Mouse (Mus musculus): Measurements from ENCODE around the gene Nfib. TPM values are rescaled to one million over a fixed set of nuclear protein-coding genes. Genes with fewer than 3 reads are reported as not detected.

The Nfib gene
- polyA plus RNA-seq, 1 experiment from 2014 or later = 75.7 TPM

GRCm38 (mm10) chr4:82535606-82536434 lies 169.7 kb downstream of the Nfib start:
- Histone ChIP-seq H3K4me3 (ENCODE audit: low read length) (peak overlapping the region; percentile 39; the same call in 1 of the 2 replicates), H3K4me2 (ENCODE audit: low read length) (peak overlapping the region; percentile 57), H3K4me1 (ENCODE audit: control insufficient read depth, insufficient read depth, low read depth, low read length) (peaks cover 26% of the 10 kb centered on the region), H3K27me3 (replicated peaks; ENCODE audit: control insufficient read depth, insufficient read depth, low read length) (peaks cover 3% of the 10 kb centered on the region; the same call in 1 of the 2 replicates), H3K27ac (ENCODE audit: low read depth, low read length) (peak overlapping the region; percentile 64; the same call in 1 of the 2 replicates), H3K9ac (ENCODE audit: low read depth, low read length) (peak overlapping the region; percentile 61), H3K36me3 (ENCODE audit: control insufficient read depth, insufficient read depth, low read length) (no peaks in the 10 kb centered on the region), H3K9me3 (ENCODE audit: control insufficient read depth, low read length) (no peaks in the 10 kb centered on the region)
- no peak for ATAC-seq
- WGBS = 48% methylated on average over 6 of the region's 6 CpGs

- ATAC-seq = peak; percentile 83
- no peak overlapping the region for H3K4me3 ChIP-seq (ENCODE audit: low read length)
- no peaks in the 10 kb centered on the region for H3K36me3 ChIP-seq (ENCODE audit: control insufficient read depth, insufficient read depth, low read length)
- no peaks in the 10 kb centered on the region for H3K9me3 ChIP-seq (ENCODE audit: control insufficient read depth, low read length)
- H3K9ac ChIP-seq (ENCODE audit: low read depth, low read length) = no peak overlapping the region
- no peaks in the 10 kb centered on the region; the same call in 1 of the 2 replicates for H3K27me3 ChIP-seq (replicated peaks; ENCODE audit: control insufficient read depth, insufficient read depth, low read length)
- WGBS = 10% methylated on average over 3 of the region's 3 CpGs
- peaks cover 30% of the 10 kb centered on the region for H3K4me1 ChIP-seq (ENCODE audit: control insufficient read depth, insufficient read depth, low read depth, low read length)
- peak overlapping the region; percentile 91 for H3K27ac ChIP-seq (ENCODE audit: low read depth, low read length)
- peak overlapping the region; percentile 40 for H3K4me2 ChIP-seq (ENCODE audit: low read length)
Measured at GRCm38 (mm10) chr4:82533231-82533630, 172.3 kb downstream of the Nfib start.

GRCm38 (mm10) chr4:82532443-82533191 lies 172.9 kb downstream of the Nfib start:
- H3K4me1 ChIP-seq (ENCODE audit: control insufficient read depth, insufficient read depth, low read depth, low read length) = peaks cover 30% of the 10 kb centered on the region
- peak overlapping the region; percentile 40 for H3K4me2 ChIP-seq (ENCODE audit: low read length)
- no peaks in the 10 kb centered on the region for H3K9me3 ChIP-seq (ENCODE audit: control insufficient read depth, low read length)
- WGBS = 8% methylated on average over 11 of the region's 11 CpGs
- H3K27me3 ChIP-seq (replicated peaks; ENCODE audit: control insufficient read depth, insufficient read depth, low read length) = no peaks in the 10 kb centered on the region; the same call in 1 of the 2 replicates
- peak overlapping the region; percentile 51 for H3K9ac ChIP-seq (ENCODE audit: low read depth, low read length)
- ATAC-seq = peak; percentile 89
- H3K4me3 ChIP-seq (ENCODE audit: low read length) = no peak overlapping the region
- peak overlapping the region; percentile 91 for H3K27ac ChIP-seq (ENCODE audit: low read depth, low read length)
- H3K36me3 ChIP-seq (ENCODE audit: control insufficient read depth, insufficient read depth, low read length) = no peaks in the 10 kb centered on the region

DNA sequence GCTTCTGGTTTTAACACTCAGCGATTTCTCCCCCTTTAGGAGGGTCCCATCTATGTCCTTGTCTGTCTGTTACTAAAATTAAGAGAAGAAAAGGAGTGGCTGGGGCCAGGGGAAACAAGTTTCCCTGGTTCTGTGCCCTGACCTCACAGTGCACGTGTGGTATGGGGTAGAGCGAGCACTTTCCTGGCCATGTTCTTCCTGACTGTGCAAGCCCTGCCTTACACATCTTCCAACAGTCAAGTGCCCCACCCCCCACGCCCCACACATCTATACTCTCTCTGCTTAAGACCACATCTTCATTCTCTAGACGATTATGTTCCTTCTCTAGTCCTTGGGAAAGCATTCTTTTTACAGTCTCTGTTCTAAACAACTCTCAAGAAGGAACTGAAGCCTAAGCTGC lies 173.6 kb downstream of the Nfib start:
- ATAC-seq = no peak
- peak overlapping the region; percentile 91 for H3K27ac ChIP-seq (ENCODE audit: low read depth, low read length)
- peak overlapping the region; percentile 51 for H3K9ac ChIP-seq (ENCODE audit: low read depth, low read length)
- H3K4me3 ChIP-seq (ENCODE audit: low read length) = no peak overlapping the region
- WGBS = 38% methylated on average over 5 of the region's 5 CpGs
- H3K36me3 ChIP-seq (ENCODE audit: control insufficient read depth, insufficient read depth, low read length) = no peaks in the 10 kb centered on the region
- H3K27me3 ChIP-seq (replicated peaks; ENCODE audit: control insufficient read depth, insufficient read depth, low read length) = no peaks in the 10 kb centered on the region; the same call in 1 of the 2 replicates
- no peaks in the 10 kb centered on the region for H3K9me3 ChIP-seq (ENCODE audit: control insufficient read depth, low read length)
- H3K4me1 ChIP-seq (ENCODE audit: control insufficient read depth, insufficient read depth, low read depth, low read length) = peaks cover 24% of the 10 kb centered on the region
- peak overlapping the region; percentile 40 for H3K4me2 ChIP-seq (ENCODE audit: low read length)

DNA sequence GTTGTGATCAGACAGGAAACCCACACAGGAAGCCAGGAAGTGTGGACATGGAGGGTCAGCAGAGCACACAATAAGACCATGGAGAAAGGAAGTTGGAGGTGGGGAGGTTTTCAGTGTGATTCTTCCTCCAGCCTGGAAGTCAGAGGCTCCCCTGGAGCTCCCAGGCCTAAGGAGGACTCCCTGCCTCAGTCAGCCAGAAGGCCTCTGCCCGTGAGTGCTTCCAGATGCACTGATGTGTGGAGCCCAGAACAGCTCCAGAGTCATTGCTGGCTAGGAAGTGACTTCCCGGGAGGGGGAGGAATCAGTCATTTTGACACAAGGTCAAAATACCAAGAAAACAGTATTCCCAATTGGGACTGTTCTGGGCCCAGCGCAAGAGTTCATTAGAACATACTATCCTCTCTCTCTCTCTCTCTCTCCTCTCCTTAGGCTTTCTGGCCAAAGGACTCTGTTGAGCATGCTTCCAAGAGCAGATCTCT lies 174.6 kb downstream of the Nfib start:
- no peak overlapping the region for H3K9ac ChIP-seq (ENCODE audit: low read depth, low read length)
- peak overlapping the region; percentile 91 for H3K27ac ChIP-seq (ENCODE audit: low read depth, low read length)
- no peaks in the 10 kb centered on the region; the same call in 1 of the 2 replicates for H3K27me3 ChIP-seq (replicated peaks; ENCODE audit: control insufficient read depth, insufficient read depth, low read length)
- peaks cover 23% of the 10 kb centered on the region for H3K4me1 ChIP-seq (ENCODE audit: control insufficient read depth, insufficient read depth, low read depth, low read length)
- H3K4me3 ChIP-seq (ENCODE audit: low read length) = no peak overlapping the region
- no peaks in the 10 kb centered on the region for H3K36me3 ChIP-seq (ENCODE audit: control insufficient read depth, insufficient read depth, low read length)
- no peak overlapping the region for H3K4me2 ChIP-seq (ENCODE audit: low read length)
- no peaks in the 10 kb centered on the region for H3K9me3 ChIP-seq (ENCODE audit: control insufficient read depth, low read length)
- WGBS = 42% methylated on average over 3 of the region's 3 CpGs
- ATAC-seq = no peak

GRCm38 (mm10) chr4:82528978-82529377 lies 176.6 kb downstream of the Nfib start:
- no peak for ATAC-seq
- Histone ChIP-seq H3K4me1 (ENCODE audit: control insufficient read depth, insufficient read depth, low read depth, low read length) (peaks cover 17% of the 10 kb centered on the region), H3K27me3 (replicated peaks; ENCODE audit: control insufficient read depth, insufficient read depth, low read length) (no peaks in the 10 kb centered on the region), H3K4me3 (ENCODE audit: low read length) (no peak overlapping the region), H3K9me3 (ENCODE audit: control insufficient read depth, low read length) (no peaks in the 10 kb centered on the region), H3K4me2 (ENCODE audit: low read length) (no peak overlapping the region), H3K9ac (ENCODE audit: low read depth, low read length) (no peak overlapping the region), H3K27ac (ENCODE audit: low read depth, low read length) (no peak overlapping the region), H3K36me3 (ENCODE audit: control insufficient read depth, insufficient read depth, low read length) (no peaks in the 10 kb centered on the region)
- WGBS = 68% methylated on average over 2 of the region's 2 CpGs

GRCm38 (mm10) chr4:82519935-82520334 lies 185.6 kb downstream of the Nfib start:
- no peak overlapping the region for H3K27ac ChIP-seq (ENCODE audit: low read depth, low read length)
- H3K4me2 ChIP-seq (ENCODE audit: low read length) = no peak overlapping the region
- no peaks in the 10 kb centered on the region for H3K36me3 ChIP-seq (ENCODE audit: control insufficient read depth, insufficient read depth, low read length)
- peak; percentile 51; the same call in 1 of the 2 replicates for ATAC-seq
- 76% methylated on average over 4 of the region's 4 CpGs for WGBS
- H3K4me1 ChIP-seq (ENCODE audit: control insufficient read depth, insufficient read depth, low read depth, low read length) = no peaks in the 10 kb centered on the region; the same call in 1 of the 2 replicates
- no peak overlapping the region for H3K9ac ChIP-seq (ENCODE audit: low read depth, low read length)
- H3K4me3 ChIP-seq (ENCODE audit: low read length) = no peak overlapping the region
- no peaks in the 10 kb centered on the region for H3K9me3 ChIP-seq (ENCODE audit: control insufficient read depth, low read length)
- no peaks in the 10 kb centered on the region for H3K27me3 ChIP-seq (replicated peaks; ENCODE audit: control insufficient read depth, insufficient read depth, low read length)

- Histone ChIP-seq H3K27ac (ENCODE audit: low read depth, low read length) (no peak overlapping the region), H3K4me1 (ENCODE audit: control insufficient read depth, insufficient read depth, low read depth, low read length) (no peaks in the 10 kb centered on the region; the same call in none of the 2 replicates), H3K9me3 (ENCODE audit: control insufficient read depth, low read length) (no peaks in the 10 kb centered on the region), H3K27me3 (replicated peaks; ENCODE audit: control insufficient read depth, insufficient read depth, low read length) (no peaks in the 10 kb centered on the region), H3K9ac (ENCODE audit: low read depth, low read length) (no peak overlapping the region), H3K36me3 (ENCODE audit: control insufficient read depth, insufficient read depth, low read length) (no peaks in the 10 kb centered on the region), H3K4me3 (ENCODE audit: low read length) (no peak overlapping the region), H3K4me2 (ENCODE audit: low read length) (no peak overlapping the region)
- ATAC-seq = no peak
- 72% methylated on average over 1 of the region's 1 CpGs for WGBS
Measured at GRCm38 (mm10) chr4:82518132-82518531, 187.4 kb downstream of the Nfib start.

- no peaks in the 10 kb centered on the region for H3K36me3 ChIP-seq (ENCODE audit: control insufficient read depth, insufficient read depth, low read length)
- WGBS = 69% methylated on average over 7 of the region's 7 CpGs
- H3K27me3 ChIP-seq (replicated peaks; ENCODE audit: control insufficient read depth, insufficient read depth, low read length) = no peaks in the 10 kb centered on the region
- H3K4me1 ChIP-seq (ENCODE audit: control insufficient read depth, insufficient read depth, low read depth, low read length) = no peaks in the 10 kb centered on the region; the same call in none of the 2 replicates
- no peak overlapping the region for H3K4me2 ChIP-seq (ENCODE audit: low read length)
- no peak overlapping the region for H3K9ac ChIP-seq (ENCODE audit: low read depth, low read length)
- ATAC-seq = no peak
- H3K27ac ChIP-seq (ENCODE audit: low read depth, low read length) = no peak overlapping the region; the same call in 1 of the 2 replicates
- H3K4me3 ChIP-seq (ENCODE audit: low read length) = no peak overlapping the region
- no peaks in the 10 kb centered on the region for H3K9me3 ChIP-seq (ENCODE audit: control insufficient read depth, low read length)
Measured at GRCm38 (mm10) chr4:82517311-82517710, 188.2 kb downstream of the Nfib start.

All from hindbrain, embryonic 16.5 days (tissue).